In genomic region chr15:78119704-78120103, GRCm38 (mm10) we compare ENCODE assay signal across 8 mouse cellular contexts. TPM values are rescaled to one million over a fixed set of nuclear protein-coding genes. Genes with fewer than 3 reads are reported as not detected.
A peak's percentile ranks its signal among the peaks of the same experiment; 100 is the strongest.
DNase-seq lines count a peak whose midpoint lies in the region; ATAC-seq lines count a peak whose summit lies in the region.

Gene Cacng2 (minus strand): TSS chr15:78120028.

- peak; percentile 90 for ATAC-seq in forebrain, embryonic 12.5 days (ENCODE audit: low FRiP score)
- peak; percentile 97 for ATAC-seq in heart, embryonic 16.5 days (replicated peaks; ENCODE audit: extremely low read depth, insufficient read depth, low FRiP score)
- ATAC-seq in liver, embryonic 13.5 days (ENCODE audit: low read depth): peak; percentile 92
- peak; percentile 96 for ATAC-seq in stomach, embryonic 16.5 days (ENCODE audit: insufficient read depth, low FRiP score)

- peak; percentile 85 for DNase-seq in CD4-positive helper T cell, adult 2 months (ENCODE audit: low read depth, low spot score)
- peak; percentile 88 for DNase-seq in c-Kit-positive CD71-positive TER-119-negative erythroid progenitor cells, embryonic 14.5 days (ENCODE audit: low read depth)
- peak; percentile 98 to 99 for DNase-seq in kidney, postnatal 25 days
- peak; percentile 83 for DNase-seq in liver, embryonic 13.5 days
- DNase-seq in neural tube, embryonic 10.5 days (ENCODE audit: extremely low spot score, low spot score): peak; percentile 99

- H3K36me3 ChIP-seq in forebrain, embryonic 12.5 days (replicated peaks): no peaks in the 10 kb centered on the region
- no peaks in the 10 kb centered on the region for H3K36me3 ChIP-seq in heart, embryonic 16.5 days (ENCODE audit: control insufficient read depth, insufficient read depth)
- H3K36me3 ChIP-seq in liver, embryonic 13.5 days: no peaks in the 10 kb centered on the region
- no peaks in the 10 kb centered on the region for H3K36me3 ChIP-seq in stomach, embryonic 16.5 days (ENCODE audit: control insufficient read depth, insufficient read depth, low read length)

- H3K4me1 ChIP-seq in forebrain, embryonic 12.5 days: peaks cover 20% of the 10 kb centered on the region
- peaks cover 3% of the 10 kb centered on the region; the same call in 1 of the 2 replicates for H3K4me1 ChIP-seq in heart, embryonic 16.5 days (ENCODE audit: control insufficient read depth, insufficient read depth, low read length)
- no peaks in the 10 kb centered on the region for H3K4me1 ChIP-seq in liver, embryonic 13.5 days (replicated peaks)
- peaks cover 3% of the 10 kb centered on the region; the same call in 1 of the 2 replicates for H3K4me1 ChIP-seq in stomach, embryonic 16.5 days (ENCODE audit: control insufficient read depth, insufficient read depth, low read length)

- peaks cover 46% of the 10 kb centered on the region for H3K27me3 ChIP-seq in forebrain, embryonic 12.5 days
- peaks cover 15% of the 10 kb centered on the region for H3K27me3 ChIP-seq in heart, embryonic 16.5 days (ENCODE audit: control insufficient read depth, insufficient read depth, low read length)
- peaks cover 12% of the 10 kb centered on the region for H3K27me3 ChIP-seq in liver, embryonic 13.5 days
- H3K27me3 ChIP-seq in stomach, embryonic 16.5 days (ENCODE audit: control insufficient read depth, insufficient read depth, low read length): peaks cover 8% of the 10 kb centered on the region; the same call in 1 of the 2 replicates

- H3K4me3 ChIP-seq in forebrain, embryonic 12.5 days (replicated peaks): peak within 1 kb of the TSS; percentile 46
- peak within 1 kb of the TSS; percentile 29; the same call in 1 of the 2 replicates for H3K4me3 ChIP-seq in heart, embryonic 16.5 days (ENCODE audit: low read length)
- H3K4me3 ChIP-seq in liver, embryonic 13.5 days (replicated peaks): no peak within 1 kb of the TSS
- H3K4me3 ChIP-seq in stomach, embryonic 16.5 days (replicated peaks; ENCODE audit: low read length): 0 out of 2 replicates have a peak within 1 kb of the TSS, but pooled peaks have one; percentile 3

- peak within 1 kb of the TSS; percentile 53 for H3K9ac ChIP-seq in forebrain, embryonic 12.5 days
- no peak within 1 kb of the TSS for H3K9ac ChIP-seq in heart, embryonic 16.5 days (ENCODE audit: low read length)
- H3K9ac ChIP-seq in liver, embryonic 13.5 days: no peak within 1 kb of the TSS
- no peak within 1 kb of the TSS for H3K9ac ChIP-seq in stomach, embryonic 16.5 days (ENCODE audit: low read length)

- WGBS in forebrain, embryonic 12.5 days: 0% methylated on average over 35 of the region's 42 CpGs
- under 1% methylated on average over 39 of the region's 42 CpGs for WGBS in heart, embryonic 16.5 days
- 1% methylated on average over 42 of the region's 42 CpGs for WGBS in liver, embryonic 13.5 days (ENCODE audit: insufficient replicate concordance)
- under 1% methylated on average over 42 of the region's 42 CpGs for WGBS in stomach, embryonic 16.5 days

- no peaks in the 10 kb centered on the region for H3K9me3 ChIP-seq in forebrain, embryonic 12.5 days
- H3K9me3 ChIP-seq in heart, embryonic 16.5 days (replicated peaks; ENCODE audit: control insufficient read depth, low read length): no peaks in the 10 kb centered on the region
- H3K9me3 ChIP-seq in liver, embryonic 13.5 days (replicated peaks): no peaks in the 10 kb centered on the region
- H3K9me3 ChIP-seq in stomach, embryonic 16.5 days (replicated peaks; ENCODE audit: control insufficient read depth, low read length): no peaks in the 10 kb centered on the region

- peak within 1 kb of the TSS; percentile 63 for H3K4me2 ChIP-seq in forebrain, embryonic 12.5 days
- peak within 1 kb of the TSS; percentile 51 for H3K4me2 ChIP-seq in heart, embryonic 16.5 days (ENCODE audit: low read depth, low read length)
- H3K4me2 ChIP-seq in liver, embryonic 13.5 days: peak within 1 kb of the TSS; percentile 34; the same call in 1 of the 2 replicates
- peak within 1 kb of the TSS; percentile 20 for H3K4me2 ChIP-seq in stomach, embryonic 16.5 days (ENCODE audit: low read depth, low read length)

- peak within 1 kb of the TSS; percentile 54 for H3K27ac ChIP-seq in forebrain, embryonic 12.5 days
- H3K27ac ChIP-seq in heart, embryonic 16.5 days (ENCODE audit: low read length): no peak within 1 kb of the TSS
- no peak within 1 kb of the TSS for H3K27ac ChIP-seq in liver, embryonic 13.5 days
- no peak within 1 kb of the TSS for H3K27ac ChIP-seq in stomach, embryonic 16.5 days (ENCODE audit: low read length)

RNA-seq across cellular contexts. Expression of gene Cacng2, which starts in this region (rescaled TPM):
- 2.2 and 2.5 TPM in 2 replicates for polyA plus RNA-seq in forebrain, embryonic 12.5 days (2016; fragmentation: Nextera tagmentation; extraction: Ambion mirVana)
- not detected in 2 replicates for polyA plus RNA-seq in heart, embryonic 16.5 days (2015; fragmentation: Nextera tagmentation; extraction: Ambion mirVana)
- not detected in 2 replicates for polyA plus RNA-seq in liver, embryonic 13.5 days (2015; fragmentation: Nextera tagmentation; extraction: Ambion mirVana)
- polyA plus RNA-seq in stomach, embryonic 16.5 days (2015; fragmentation: Nextera tagmentation; extraction: Ambion mirVana): 0.04 and 0.08 TPM in 2 replicates

Comparison
In these comparisons a context has a peak if more than half of its experiments do, and no peak if none do; other contexts are left out.
1. Peak in ATAC-seq, H3K4me3 ChIP-seq and H3K4me2 ChIP-seq in heart, embryonic 16.5 days; RNA of the gene not detected or under 1 TPM.
2. Peak in DNase-seq, ATAC-seq and H3K4me2 ChIP-seq in liver, embryonic 13.5 days; RNA of the gene not detected or under 1 TPM.
3. Peak in ATAC-seq, H3K4me3 ChIP-seq and H3K4me2 ChIP-seq in stomach, embryonic 16.5 days; RNA of the gene not detected or under 1 TPM.